Comparison of ENCODE assay signal across 16 mouse cellular contexts in genomic region chr10:43549411-43549810, GRCm38 (mm10). TPM values are rescaled to one million over a fixed set of nuclear protein-coding genes. Genes with fewer than 3 reads are reported as not detected.
DNase-seq lines count a peak whose midpoint lies in the region; ATAC-seq lines count a peak whose summit lies in the region.
"Had no signal": no experiment of that assay in that cellular context is flagged by ENCODE, and none has a peak within 500 bp of the region (broad histone marks: within the 10 kb centered on the region; RNA-seq: fewer than 3 reads in every experiment).

No protein-coding gene starts in this region.

- no peak overlapping the region for H3K9ac ChIP-seq in hindbrain, embryonic 13.5 days
- H3K9ac ChIP-seq: heart, embryonic 12.5 days; midbrain, embryonic 13.5 days had no signal

- H3K36me3 ChIP-seq in hindbrain, embryonic 13.5 days = no peaks in the 10 kb centered on the region
- H3K36me3 ChIP-seq: forebrain, embryonic 10.5 days; heart, embryonic 12.5 days; midbrain, embryonic 13.5 days had no signal

- peaks cover 10% of the 10 kb centered on the region for H3K4me1 ChIP-seq in hindbrain, embryonic 13.5 days (replicated peaks)
- H3K4me1 ChIP-seq: heart, embryonic 12.5 days had no signal

- DNase-seq in kidney, postnatal 4 days = peak; percentile 34 to 51
- no peak for DNase-seq in kidney, adult 9 months
- DNase-seq in thymus, postnatal 4 days = peak; percentile 66
- no peak for DNase-seq in thymus, adult 18-20 months
- DNase-seq in embryo, embryonic 10.5 days (ENCODE audit: low spot score) = peak; percentile 33
- DNase-seq in yolk sac, embryonic 10.5 days (ENCODE audit: low spot score) = peak; percentile 28
- no peak for DNase-seq in spleen, postnatal 4 days (ENCODE audit: low spot score in 2 of 2)
- DNase-seq: adrenal gland, postnatal 10 days; cerebellum, adult 11-12 months; lung, postnatal 14 days; right cerebral cortex, postnatal 14 days had no signal

- whole genome bisulfite sequencing in hindbrain, embryonic 13.5 days = 60% methylated on average over 5 of the region's 5 CpGs

- H3K27me3 ChIP-seq in hindbrain, embryonic 13.5 days = no peaks in the 10 kb centered on the region
- H3K27me3 ChIP-seq: heart, embryonic 12.5 days; midbrain, embryonic 13.5 days; Patski had no signal

- ATAC-seq in hindbrain, embryonic 13.5 days (ENCODE audit: low FRiP score) = no peak
- ATAC-seq: midbrain, embryonic 13.5 days; Patski had no signal

- H3K4me3 ChIP-seq in hindbrain, embryonic 13.5 days = no peak overlapping the region
- H3K4me3 ChIP-seq: forebrain, embryonic 10.5 days; heart, embryonic 12.5 days; midbrain, embryonic 13.5 days had no signal

- H3K27ac ChIP-seq in hindbrain, embryonic 13.5 days = no peak overlapping the region
- H3K27ac ChIP-seq: forebrain, embryonic 10.5 days; midbrain, embryonic 13.5 days had no signal

- no peak overlapping the region for H3K4me2 ChIP-seq in hindbrain, embryonic 13.5 days
- H3K4me2 ChIP-seq: heart, embryonic 12.5 days; midbrain, embryonic 13.5 days had no signal

- H3K9me3 ChIP-seq in hindbrain, embryonic 13.5 days = no peaks in the 10 kb centered on the region
- H3K9me3 ChIP-seq: midbrain, embryonic 13.5 days had no signal

RNA-seq across cellular contexts. Expression of gene 1700021F05Rik, which starts 8.6 kb away (rescaled TPM):
- 65.5 and 69.7 TPM in 2 replicates for polyA plus RNA-seq in hindbrain, embryonic 13.5 days (2015; fragmentation: Nextera tagmentation; extraction: Ambion mirVana)

RNA-seq across cellular contexts. Expression of gene Gm9803, which starts 25.5 kb away (rescaled TPM):
- 16.4 and 19.4 TPM in 2 replicates for polyA plus RNA-seq in hindbrain, embryonic 13.5 days (2015; fragmentation: Nextera tagmentation; extraction: Ambion mirVana)

RNA-seq across cellular contexts. Expression of gene Cd24a, which starts 28.7 kb away (rescaled TPM):
- polyA plus RNA-seq in hindbrain, embryonic 13.5 days (2015; fragmentation: Nextera tagmentation; extraction: Ambion mirVana) = 1,003 and 1,012 TPM in 2 replicates

Comparison
In these comparisons a context has a peak if more than half of its experiments do, and no peak if none do; other contexts are left out.
1. DNase-seq: peak in kidney, postnatal 4 days (2 of 2), thymus, postnatal 4 days (single experiment), embryo, embryonic 10.5 days (single experiment) and yolk sac, embryonic 10.5 days (single experiment); none in kidney, adult 9 months (single experiment), thymus, adult 18-20 months (0 of 2) and spleen, postnatal 4 days (0 of 2).